Mouse (Mus musculus) intestine, embryonic 15.5 days (tissue): ENCODE measurements around the gene Hook2. TPM values are rescaled to one million over a fixed set of nuclear protein-coding genes. Genes with fewer than 3 reads are reported as not detected.

Experiments used
- ATAC-seq: fragments of 200-750 bp; cut with Nextera tagmentation; 2 replicates; pipeline ENCODE4 v1.8.0; 2017; ENCODE audit warnings: moderate TSS enrichment, moderate library complexity
- H3K27ac ChIP-seq: fragments of 300-500 bp; sonication (generic); 2 replicates; pipeline ENCODE4 v1.5.1; 2015; ENCODE audit warnings: mild to moderate bottlenecking, inconsistent platforms
- H3K27me3 ChIP-seq: fragments of 300-500 bp; sonication (generic); replicated peaks from 2 replicates; pipeline ENCODE4 v1.6.1; 2015; ENCODE audit warnings: inconsistent platforms
- H3K36me3 ChIP-seq: fragments of 300-500 bp; sonication (generic); 2 replicates; pipeline ENCODE4 v1.6.1; 2015; ENCODE audit warnings: inconsistent platforms
- H3K4me1 ChIP-seq: fragments of 300-500 bp; sonication (generic); replicated peaks from 2 replicates; pipeline ENCODE4 v1.6.1; 2015; ENCODE audit warnings: inconsistent platforms
- H3K4me2 ChIP-seq: fragments of 300-500 bp; sonication (generic); replicated peaks from 2 replicates; pipeline ENCODE4 v1.6.1; 2015; ENCODE audit warnings: mild to moderate bottlenecking, inconsistent platforms
- H3K4me3 ChIP-seq: fragments of 300-500 bp; sonication (generic); replicated peaks from 2 replicates; pipeline ENCODE4 v1.5.1; 2015; ENCODE audit warnings: inconsistent platforms
- H3K9ac ChIP-seq: fragments of 300-500 bp; sonication (generic); 2 replicates; pipeline ENCODE4 v1.6.1; 2015; ENCODE audit warnings: inconsistent platforms
- H3K9me3 ChIP-seq: fragments of 300-500 bp; sonication (generic); 2 replicates; pipeline ENCODE4 v1.6.1; 2016; ENCODE audit warnings: inconsistent platforms
- WGBS: fragments of 180-500 bp; shearing (Covaris S2); methylation state at CpG from one replicate; pipeline ENCODE4 v1.1.7; 2015; 5-methylcytosine and 5-hydroxymethylcytosine counted together
- polyA plus RNA-seq: library from polyadenylated mRNA; unstranded; fragments of >200 nt; fragmentation: Nextera tagmentation; extraction: Ambion mirVana; gene quantifications from 2 replicates; pipeline ENCODE4 v1.2.1, GENCODE M21; 2015

Gene Hook2
- polyA plus RNA-seq, 1 experiment from 2014 or later = 68.7 TPM

GRCm38 (mm10) chr8:84995680-84996079 is 5.3 kb downstream of the Hook2 start:
- Histone ChIP-seq H3K4me2 (no peak overlapping the region), H3K36me3 (no peaks in the 10 kb centered on the region), H3K9ac (no peak overlapping the region), H3K9me3 (no peaks in the 10 kb centered on the region), H3K27ac (no peak overlapping the region), H3K4me3 (no peak overlapping the region), H3K4me1 (peaks cover 13% of the 10 kb centered on the region), H3K27me3 (no peaks in the 10 kb centered on the region)
- WGBS = 36% methylated on average over 25 of the region's 25 CpGs
- no peak for ATAC-seq

- 86% methylated on average over 5 of the region's 5 CpGs for WGBS
- Histone ChIP-seq H3K9ac (no peak overlapping the region), H3K4me3 (no peak overlapping the region), H3K4me1 (peaks cover 5% of the 10 kb centered on the region; the same call in 1 of the 2 replicates), H3K4me2 (no peak overlapping the region), H3K36me3 (no peaks in the 10 kb centered on the region), H3K9me3 (no peaks in the 10 kb centered on the region), H3K27ac (no peak overlapping the region), H3K27me3 (no peaks in the 10 kb centered on the region)
- ATAC-seq = no peak
Measured at GRCm38 (mm10) chr8:84996978-84997377, 6.6 kb downstream of the Hook2 start.

GRCm38 (mm10) chr8:84997649-84998295 is 7.4 kb downstream of the Hook2 start:
- no peak overlapping the region for H3K9ac ChIP-seq
- H3K4me1 ChIP-seq = peaks cover 5% of the 10 kb centered on the region; the same call in 1 of the 2 replicates
- H3K27ac ChIP-seq = no peak overlapping the region
- no peaks in the 10 kb centered on the region for H3K36me3 ChIP-seq
- H3K9me3 ChIP-seq = no peaks in the 10 kb centered on the region
- no peak overlapping the region for H3K4me3 ChIP-seq
- 8% methylated on average over 19 of the region's 19 CpGs for WGBS
- H3K4me2 ChIP-seq = peak overlapping the region; percentile 30; the same call in 1 of the 2 replicates
- peak; percentile 72 for ATAC-seq
- H3K27me3 ChIP-seq = no peaks in the 10 kb centered on the region

GRCm38 (mm10) chr8:85007686-85008085 is 17.3 kb downstream of the Hook2 start:
- H3K27me3 ChIP-seq = peaks cover 34% of the 10 kb centered on the region
- no peak overlapping the region for H3K4me2 ChIP-seq
- WGBS = 22% methylated on average over 25 of the region's 25 CpGs
- H3K36me3 ChIP-seq = no peaks in the 10 kb centered on the region
- H3K4me1 ChIP-seq = no peaks in the 10 kb centered on the region
- H3K27ac ChIP-seq = no peak overlapping the region
- no peak overlapping the region for H3K4me3 ChIP-seq
- H3K9me3 ChIP-seq = no peaks in the 10 kb centered on the region
- no peak overlapping the region for H3K9ac ChIP-seq
- ATAC-seq = no peak

GRCm38 (mm10) chr8:85011242-85011641 is 20.8 kb downstream of the Hook2 start:
- Histone ChIP-seq H3K4me1 (peaks cover 5% of the 10 kb centered on the region; the same call in 1 of the 2 replicates), H3K9ac (no peak overlapping the region), H3K27ac (no peak overlapping the region), H3K4me2 (no peak overlapping the region), H3K36me3 (no peaks in the 10 kb centered on the region), H3K9me3 (no peaks in the 10 kb centered on the region), H3K4me3 (no peak overlapping the region), H3K27me3 (peaks cover 45% of the 10 kb centered on the region)
- ATAC-seq = peak; percentile 49; the same call in 1 of the 2 replicates
- WGBS = 11% methylated on average over 28 of the region's 28 CpGs

GRCm38 (mm10) chr8:85013230-85013840 is 22.9 kb downstream of the Hook2 start:
- peak overlapping the region; percentile 81 for H3K4me2 ChIP-seq
- no peaks in the 10 kb centered on the region for H3K9me3 ChIP-seq
- H3K4me1 ChIP-seq = peaks cover 5% of the 10 kb centered on the region; the same call in 1 of the 2 replicates
- H3K9ac ChIP-seq = peak overlapping the region; percentile 34; the same call in 1 of the 2 replicates
- H3K36me3 ChIP-seq = 0 out of 2 replicates have a peak, but pooled peaks cover 1% of the 10 kb centered on the region
- 5% methylated on average over 26 of the region's 26 CpGs for WGBS
- peak; percentile 73; the same call in 1 of the 2 replicates for ATAC-seq
- peaks cover 34% of the 10 kb centered on the region for H3K27me3 ChIP-seq
- H3K4me3 ChIP-seq = peak overlapping the region; percentile 34
- H3K27ac ChIP-seq = no peak overlapping the region

GRCm38 (mm10) chr8:85014431-85014830 is 24.0 kb downstream of the Hook2 start, which contains the start of gene Best2:
Gene Best2 (minus strand): TSS chr8:85014531.
- no peak for ATAC-seq
- H3K4me3 ChIP-seq = peak within 1 kb of the TSS; percentile 34
- H3K27me3 ChIP-seq = peaks cover 28% of the 10 kb centered on the region
- H3K4me2 ChIP-seq = peak within 1 kb of the TSS; percentile 81
- no peaks in the 10 kb centered on the region for H3K9me3 ChIP-seq
- 38% methylated on average over 2 of the region's 2 CpGs for WGBS
- H3K36me3 ChIP-seq = peaks cover 7% of the 10 kb centered on the region; the same call in 1 of the 2 replicates
- peak within 1 kb of the TSS; percentile 34; the same call in 1 of the 2 replicates for H3K9ac ChIP-seq
- peaks cover 5% of the 10 kb centered on the region; the same call in 1 of the 2 replicates for H3K4me1 ChIP-seq
- no peak within 1 kb of the TSS for H3K27ac ChIP-seq

- Histone ChIP-seq H3K9me3 (no peaks in the 10 kb centered on the region), H3K4me1 (peaks cover 5% of the 10 kb centered on the region; the same call in 1 of the 2 replicates), H3K27me3 (peaks cover 16% of the 10 kb centered on the region), H3K4me3 (no peak overlapping the region), H3K27ac (no peak overlapping the region), H3K9ac (no peak overlapping the region), H3K4me2 (no peak overlapping the region), H3K36me3 (peaks cover 21% of the 10 kb centered on the region; the same call in 1 of the 2 replicates)
- no peak for ATAC-seq
- WGBS = 67% methylated on average over 10 of the region's 10 CpGs
Measured at GRCm38 (mm10) chr8:85016724-85017123, 26.3 kb downstream of the Hook2 start.

- 56% methylated on average over 5 of the region's 5 CpGs for WGBS
- Histone ChIP-seq H3K4me3 (no peak overlapping the region), H3K27me3 (peaks cover 13% of the 10 kb centered on the region), H3K9me3 (no peaks in the 10 kb centered on the region), H3K9ac (no peak overlapping the region), H3K4me1 (peaks cover 5% of the 10 kb centered on the region; the same call in 1 of the 2 replicates), H3K36me3 (peaks cover 21% of the 10 kb centered on the region), H3K4me2 (no peak overlapping the region), H3K27ac (no peak overlapping the region)
- no peak for ATAC-seq
Measured at GRCm38 (mm10) chr8:85017209-85017608, 26.8 kb downstream of the Hook2 start.

- no peak overlapping the region for H3K27ac ChIP-seq
- peaks cover 30% of the 10 kb centered on the region for H3K36me3 ChIP-seq
- WGBS = 91% methylated on average over 3 of the region's 3 CpGs
- no peak overlapping the region for H3K4me2 ChIP-seq
- H3K4me1 ChIP-seq = peaks cover 17% of the 10 kb centered on the region
- no peaks in the 10 kb centered on the region for H3K9me3 ChIP-seq
- ATAC-seq = no peak
- H3K4me3 ChIP-seq = no peak overlapping the region
- no peak overlapping the region for H3K9ac ChIP-seq
- H3K27me3 ChIP-seq = no peaks in the 10 kb centered on the region
Measured at GRCm38 (mm10) chr8:85021514-85022055, 31.2 kb downstream of the Hook2 start.

- H3K27ac ChIP-seq = no peak overlapping the region
- peak overlapping the region; percentile 82 for H3K4me2 ChIP-seq
- ATAC-seq = no peak
Measured at GRCm38 (mm10) chr8:85023846-85024245, 33.4 kb downstream of the Hook2 start.

More at GRCm38 (mm10) chr8:85023846-85024245, 33.4 kb downstream of the Hook2 start:
- H3K9ac ChIP-seq = no peak overlapping the region
- H3K9me3 ChIP-seq = no peaks in the 10 kb centered on the region
- no peaks in the 10 kb centered on the region for H3K27me3 ChIP-seq
- H3K36me3 ChIP-seq = peaks cover 25% of the 10 kb centered on the region
- peaks cover 27% of the 10 kb centered on the region for H3K4me1 ChIP-seq
- H3K4me3 ChIP-seq = peak overlapping the region; percentile 80; the same call in 1 of the 2 replicates
- 90% methylated on average over 3 of the region's 3 CpGs for WGBS
